Mouse (Mus musculus): Measurements from ENCODE around the gene Zfp131. TPM values are rescaled to one million over a fixed set of nuclear protein-coding genes. Genes with fewer than 3 reads are reported as not detected.

Gene Zfp131
- polyA plus RNA-seq, 1 experiment = 17.6 TPM

- Histone ChIP-seq H3K4me1 (ENCODE audit: control insufficient read depth, insufficient read depth, low read length) (no peaks in the 10 kb centered on the region), H3K4me3 (ENCODE audit: insufficient read depth, low read length) (no peak overlapping the region), H3K27ac (ENCODE audit: insufficient read depth, low read depth, low read length) (no peak overlapping the region)
- TF ChIP-seq CTCF (IDR thresholded peaks at IDR 0.05; ENCODE audit: low read depth, low read length) = no peak
- no peak for TF ChIP-seq POLR2A (IDR thresholded peaks at IDR 0.05; ENCODE audit: borderline replicate concordance, low read depth, low read length)
Observed at GRCm38 (mm10) chr13:119729406-119729805, 61.3 kb downstream of the Zfp131 start.

- H3K4me3 ChIP-seq (ENCODE audit: insufficient read depth, low read length) = no peak overlapping the region
- no peak for TF ChIP-seq POLR2A (IDR thresholded peaks at IDR 0.05; ENCODE audit: borderline replicate concordance, low read depth, low read length)
Observed at GRCm38 (mm10) chr13:119727608-119728387, 62.9 kb downstream of the Zfp131 start.

GRCm38 (mm10) chr13:119724541-119724940, 66.1 kb downstream of the Zfp131 start:
- TF ChIP-seq POLR2A (IDR thresholded peaks at IDR 0.05; ENCODE audit: borderline replicate concordance, low read depth, low read length) (no peak), CTCF (IDR thresholded peaks at IDR 0.05; ENCODE audit: low read depth, low read length) (no peak)
- Histone ChIP-seq H3K4me3 (ENCODE audit: insufficient read depth, low read length) (no peak overlapping the region), H3K27ac (ENCODE audit: insufficient read depth, low read depth, low read length) (no peak overlapping the region), H3K4me1 (ENCODE audit: control insufficient read depth, insufficient read depth, low read length) (peaks cover 3% of the 10 kb centered on the region; the same call in 1 of the 2 replicates)

More at GRCm38 (mm10) chr13:119727608-119728387, 62.9 kb downstream of the Zfp131 start:
- no peak overlapping the region for H3K27ac ChIP-seq (ENCODE audit: insufficient read depth, low read depth, low read length)
- peaks cover 3% of the 10 kb centered on the region; the same call in 1 of the 2 replicates for H3K4me1 ChIP-seq (ENCODE audit: control insufficient read depth, insufficient read depth, low read length)

- no peak for TF ChIP-seq POLR2A (IDR thresholded peaks at IDR 0.05; ENCODE audit: borderline replicate concordance, low read depth, low read length)
- TF ChIP-seq CTCF (IDR thresholded peaks at IDR 0.05; ENCODE audit: low read depth, low read length) = no peak
- no peak overlapping the region for H3K27ac ChIP-seq (ENCODE audit: insufficient read depth, low read depth, low read length)
Observed at GRCm38 (mm10) chr13:119723368-119723767, 67.3 kb downstream of the Zfp131 start.

GRCm38 (mm10) chr13:119722447-119722846, 68.2 kb downstream of the Zfp131 start:
- TF ChIP-seq POLR2A (IDR thresholded peaks at IDR 0.05; ENCODE audit: borderline replicate concordance, low read depth, low read length) = no peak
- no peak for TF ChIP-seq CTCF (IDR thresholded peaks at IDR 0.05; ENCODE audit: low read depth, low read length)
- Histone ChIP-seq H3K4me3 (ENCODE audit: insufficient read depth, low read length) (no peak overlapping the region), H3K4me1 (ENCODE audit: control insufficient read depth, insufficient read depth, low read length) (peaks cover 3% of the 10 kb centered on the region; the same call in 1 of the 2 replicates), H3K27ac (ENCODE audit: insufficient read depth, low read depth, low read length) (no peak overlapping the region)

More at GRCm38 (mm10) chr13:119723368-119723767, 67.3 kb downstream of the Zfp131 start:
- H3K4me3 ChIP-seq (ENCODE audit: insufficient read depth, low read length) = no peak overlapping the region
- H3K4me1 ChIP-seq (ENCODE audit: control insufficient read depth, insufficient read depth, low read length) = peaks cover 3% of the 10 kb centered on the region; the same call in 1 of the 2 replicates

GRCm38 (mm10) chr13:119716105-119716504, 74.6 kb downstream of the Zfp131 start:
- Histone ChIP-seq H3K4me3 (ENCODE audit: insufficient read depth, low read length) (no peak overlapping the region), H3K4me1 (ENCODE audit: control insufficient read depth, insufficient read depth, low read length) (peaks cover 22% of the 10 kb centered on the region), H3K27ac (ENCODE audit: insufficient read depth, low read depth, low read length) (no peak overlapping the region)
- TF ChIP-seq POLR2A (IDR thresholded peaks at IDR 0.05; ENCODE audit: borderline replicate concordance, low read depth, low read length) (no peak), CTCF (IDR thresholded peaks at IDR 0.05; ENCODE audit: low read depth, low read length) (no peak)

Other genes with a start within 250 kb of the Zfp131 start
- not detected in 2 replicates for gene Ccl28, start 167.1 kb downstream of the Zfp131 start, polyA plus RNA-seq (2012; ENCODE audit: insufficient read depth, insufficient read length, missing spikeins)
- 29.3 and 34.5 TPM in 2 replicates for gene Hmgcs1, start 100.5 kb downstream of the Zfp131 start, polyA plus RNA-seq (2012; ENCODE audit: insufficient read depth, insufficient read length, missing spikeins)
- 0.55 and 1.0 TPM in 2 replicates for gene Nim1k, start 35.0 kb downstream of the Zfp131 start, polyA plus RNA-seq (2012; ENCODE audit: insufficient read depth, insufficient read length, missing spikeins)
- gene AF067063, start 39.3 kb upstream of the Zfp131 start, polyA plus RNA-seq (2012; ENCODE audit: insufficient read depth, insufficient read length, missing spikeins) = not detected in 2 replicates
- gene D13Ertd608e, start 45.1 kb upstream of the Zfp131 start, polyA plus RNA-seq (2012; ENCODE audit: insufficient read depth, insufficient read length, missing spikeins) = not detected in 2 replicates
- gene Tcstv1, start 103.9 kb upstream of the Zfp131 start, polyA plus RNA-seq (2012; ENCODE audit: insufficient read depth, insufficient read length, missing spikeins) = not detected in 2 replicates
- gene Gm21761, start 138.4 kb upstream of the Zfp131 start, polyA plus RNA-seq (2012; ENCODE audit: insufficient read depth, insufficient read length, missing spikeins) = not detected in 2 replicates
- not detected in 2 replicates for gene B020031M17Rik, start 159.9 kb upstream of the Zfp131 start, polyA plus RNA-seq (2012; ENCODE audit: insufficient read depth, insufficient read length, missing spikeins)
- not detected in 2 replicates for gene Gm36079, start 236.1 kb upstream of the Zfp131 start, polyA plus RNA-seq (2012; ENCODE audit: insufficient read depth, insufficient read length, missing spikeins)